Mouse (Mus musculus) hindbrain, embryonic 15.5 days (tissue): ENCODE measurements around the gene Snx30. TPM values are rescaled to one million over a fixed set of nuclear protein-coding genes. Genes with fewer than 3 reads are reported as not detected.
A peak's percentile ranks its signal among the peaks of the same experiment; 100 is the strongest.

Experiments used
- ATAC-seq: fragments of 200-750 bp; cut with Nextera tagmentation; 2 replicates; pipeline ENCODE4 v1.8.0; 2017; ENCODE audit warnings: low read depth, moderate number of reproducible peaks, moderate TSS enrichment; ENCODE audit not compliant: low FRiP score
- H3K27ac ChIP-seq: fragments of 300-500 bp; sonication (generic); replicated peaks from 2 replicates; pipeline ENCODE4 v1.5.1; 2015; ENCODE audit warnings: mild to moderate bottlenecking, inconsistent platforms
- H3K27me3 ChIP-seq: fragments of 300-500 bp; sonication (generic); 2 replicates; pipeline ENCODE4 v1.6.1; 2015; ENCODE audit warnings: control low read depth, inconsistent platforms
- H3K36me3 ChIP-seq: fragments of 300-500 bp; sonication (generic); 2 replicates; pipeline ENCODE4 v1.6.1; 2015; ENCODE audit warnings: control low read depth, inconsistent platforms
- H3K4me1 ChIP-seq: fragments of 300-500 bp; sonication (generic); replicated peaks from 2 replicates; pipeline ENCODE4 v1.6.1; 2015; ENCODE audit warnings: control low read depth, inconsistent platforms
- H3K4me2 ChIP-seq: fragments of 300-500 bp; sonication (generic); 2 replicates; pipeline ENCODE4 v1.6.1; 2015; ENCODE audit warnings: moderate library complexity, mild to moderate bottlenecking, inconsistent platforms
- H3K4me3 ChIP-seq: fragments of 300-500 bp; sonication (generic); 2 replicates; pipeline ENCODE4 v1.5.1; 2015; ENCODE audit warnings: mild to moderate bottlenecking, inconsistent platforms
- H3K9ac ChIP-seq: fragments of 300-500 bp; sonication (generic); 2 replicates; pipeline ENCODE4 v1.6.1; 2015; ENCODE audit warnings: inconsistent platforms
- H3K9me3 ChIP-seq: fragments of 300-500 bp; sonication (generic); 2 replicates; pipeline ENCODE4 v1.6.1; 2016; ENCODE audit warnings: control low read depth, inconsistent platforms
- WGBS: fragments of 180-500 bp; shearing (Covaris S2); methylation state at CpG from one replicate; pipeline ENCODE4 v1.1.7; 2015; 5-methylcytosine and 5-hydroxymethylcytosine counted together
- polyA plus RNA-seq: library from polyadenylated mRNA; unstranded; fragments of >200 nt; fragmentation: Nextera tagmentation; extraction: Ambion mirVana; gene quantifications from 2 replicates; pipeline ENCODE4 v1.2.1, GENCODE M21; 2015

Gene Snx30
- polyA plus RNA-seq, 1 experiment from 2014 or later, result 18.3 TPM

- Histone ChIP-seq H3K4me1 (peaks cover 20% of the 10 kb centered on the region), H3K4me2 (no peak overlapping the region), H3K9ac (no peak overlapping the region), H3K9me3 (no peaks in the 10 kb centered on the region), H3K36me3 (peaks cover 3% of the 10 kb centered on the region; the same call in 1 of the 2 replicates), H3K27ac (no peak overlapping the region), H3K27me3 (no peaks in the 10 kb centered on the region), H3K4me3 (no peak overlapping the region)
- WGBS, result 47% methylated on average over 1 of the region's 1 CpGs
- ATAC-seq, result no peak
Measured at GRCm38 (mm10) chr4:59862335-59862734, 56.7 kb downstream of the Snx30 start.

- Histone ChIP-seq H3K9ac (no peak overlapping the region), H3K36me3 (no peaks in the 10 kb centered on the region), H3K27me3 (no peaks in the 10 kb centered on the region), H3K4me1 (peaks cover 20% of the 10 kb centered on the region), H3K9me3 (no peaks in the 10 kb centered on the region), H3K27ac (no peak overlapping the region), H3K4me2 (no peak overlapping the region), H3K4me3 (no peak overlapping the region)
- no peak for ATAC-seq
- WGBS, result 81% methylated on average over 6 of the region's 6 CpGs
Measured at GRCm38 (mm10) chr4:59863869-59864268, 58.2 kb downstream of the Snx30 start.

GRCm38 (mm10) chr4:59868086-59868485 is 62.4 kb downstream of the Snx30 start:
- H3K9me3 ChIP-seq, result no peaks in the 10 kb centered on the region
- H3K9ac ChIP-seq, result no peak overlapping the region
- 86% methylated on average over 11 of the region's 11 CpGs for WGBS

GRCm38 (mm10) chr4:59869488-59870057 is 63.9 kb downstream of the Snx30 start:
- H3K9ac ChIP-seq, result no peak overlapping the region
- no peak overlapping the region for H3K4me2 ChIP-seq
- H3K4me3 ChIP-seq, result no peak overlapping the region
- no peaks in the 10 kb centered on the region for H3K36me3 ChIP-seq
- 66% methylated on average over 6 of the region's 6 CpGs for WGBS
- no peaks in the 10 kb centered on the region for H3K27me3 ChIP-seq
- ATAC-seq, result no peak
- H3K27ac ChIP-seq, result no peak overlapping the region
- peaks cover 7% of the 10 kb centered on the region; the same call in 1 of the 2 replicates for H3K4me1 ChIP-seq
- H3K9me3 ChIP-seq, result no peaks in the 10 kb centered on the region

More at GRCm38 (mm10) chr4:59868086-59868485, 62.4 kb downstream of the Snx30 start:
- Histone ChIP-seq H3K36me3 (no peaks in the 10 kb centered on the region), H3K27me3 (no peaks in the 10 kb centered on the region), H3K4me1 (peaks cover 7% of the 10 kb centered on the region; the same call in 1 of the 2 replicates), H3K4me2 (no peak overlapping the region), H3K4me3 (no peak overlapping the region), H3K27ac (no peak overlapping the region)
- no peak for ATAC-seq

GRCm38 (mm10) chr4:59870433-59870832 is 64.8 kb downstream of the Snx30 start:
- Histone ChIP-seq H3K4me3 (no peak overlapping the region), H3K9me3 (no peaks in the 10 kb centered on the region), H3K36me3 (no peaks in the 10 kb centered on the region), H3K9ac (no peak overlapping the region), H3K4me2 (no peak overlapping the region), H3K27me3 (no peaks in the 10 kb centered on the region), H3K27ac (no peak overlapping the region), H3K4me1 (peaks cover 7% of the 10 kb centered on the region; the same call in 1 of the 2 replicates)
- WGBS, result 82% methylated on average over 6 of the region's 6 CpGs
- no peak for ATAC-seq

GRCm38 (mm10) chr4:59870859-59871591 is 65.4 kb downstream of the Snx30 start:
- H3K36me3 ChIP-seq, result no peaks in the 10 kb centered on the region
- H3K4me3 ChIP-seq, result no peak overlapping the region
- H3K9ac ChIP-seq, result no peak overlapping the region
- WGBS, result 61% methylated on average over 9 of the region's 9 CpGs
- no peak overlapping the region for H3K4me2 ChIP-seq
- H3K4me1 ChIP-seq, result peaks cover 7% of the 10 kb centered on the region; the same call in 1 of the 2 replicates
- H3K27ac ChIP-seq, result no peak overlapping the region
- peak; percentile 75 for ATAC-seq
- no peaks in the 10 kb centered on the region for H3K9me3 ChIP-seq
- H3K27me3 ChIP-seq, result no peaks in the 10 kb centered on the region

- H3K36me3 ChIP-seq, result no peaks in the 10 kb centered on the region
- no peaks in the 10 kb centered on the region for H3K27me3 ChIP-seq
- no peaks in the 10 kb centered on the region for H3K9me3 ChIP-seq
- H3K27ac ChIP-seq, result no peak overlapping the region
- ATAC-seq, result no peak
- H3K4me3 ChIP-seq, result no peak overlapping the region
- H3K9ac ChIP-seq, result no peak overlapping the region
- peaks cover 20% of the 10 kb centered on the region; the same call in 1 of the 2 replicates for H3K4me1 ChIP-seq
- WGBS, result 27% methylated on average over 6 of the region's 6 CpGs
- no peak overlapping the region for H3K4me2 ChIP-seq
Measured at GRCm38 (mm10) chr4:59873240-59873639, 67.6 kb downstream of the Snx30 start.

GRCm38 (mm10) chr4:59873830-59874229 is 68.2 kb downstream of the Snx30 start:
- Histone ChIP-seq H3K9ac (no peak overlapping the region), H3K4me1 (peaks cover 20% of the 10 kb centered on the region; the same call in 1 of the 2 replicates), H3K9me3 (no peaks in the 10 kb centered on the region), H3K27me3 (no peaks in the 10 kb centered on the region), H3K4me3 (no peak overlapping the region), H3K36me3 (no peaks in the 10 kb centered on the region), H3K4me2 (no peak overlapping the region), H3K27ac (no peak overlapping the region)
- WGBS, result 23% methylated on average over 5 of the region's 5 CpGs
- ATAC-seq, result no peak

- 66% methylated on average over 6 of the region's 6 CpGs for WGBS
- Histone ChIP-seq H3K27me3 (no peaks in the 10 kb centered on the region), H3K9ac (no peak overlapping the region), H3K36me3 (peaks cover 15% of the 10 kb centered on the region), H3K4me3 (no peak overlapping the region), H3K9me3 (no peaks in the 10 kb centered on the region), H3K4me1 (peaks cover 12% of the 10 kb centered on the region; the same call in 1 of the 2 replicates), H3K27ac (no peak overlapping the region), H3K4me2 (no peak overlapping the region)
- no peak for ATAC-seq
Measured at GRCm38 (mm10) chr4:59876570-59876969, 70.9 kb downstream of the Snx30 start.

- Histone ChIP-seq H3K27ac (no peak overlapping the region), H3K36me3 (peaks cover 15% of the 10 kb centered on the region), H3K4me1 (peaks cover 12% of the 10 kb centered on the region; the same call in 1 of the 2 replicates), H3K27me3 (no peaks in the 10 kb centered on the region), H3K4me2 (no peak overlapping the region), H3K4me3 (no peak overlapping the region), H3K9me3 (no peaks in the 10 kb centered on the region), H3K9ac (no peak overlapping the region)
- no peak for ATAC-seq
- WGBS, result 54% methylated on average over 2 of the region's 2 CpGs
Measured at GRCm38 (mm10) chr4:59877025-59877424, 71.4 kb downstream of the Snx30 start.

GRCm38 (mm10) chr4:59878595-59878994 is 73.0 kb downstream of the Snx30 start:
- Histone ChIP-seq H3K27ac (no peak overlapping the region), H3K4me1 (peaks cover 12% of the 10 kb centered on the region; the same call in 1 of the 2 replicates), H3K4me2 (no peak overlapping the region), H3K4me3 (no peak overlapping the region), H3K27me3 (no peaks in the 10 kb centered on the region), H3K9me3 (no peaks in the 10 kb centered on the region), H3K9ac (no peak overlapping the region), H3K36me3 (peaks cover 17% of the 10 kb centered on the region)
- ATAC-seq, result no peak
- WGBS, result 93% methylated on average over 8 of the region's 8 CpGs

GRCm38 (mm10) chr4:59879444-59879843 is 73.8 kb downstream of the Snx30 start:
- Histone ChIP-seq H3K4me1 (peaks cover 12% of the 10 kb centered on the region; the same call in 1 of the 2 replicates), H3K4me3 (no peak overlapping the region), H3K9ac (no peak overlapping the region), H3K9me3 (no peaks in the 10 kb centered on the region), H3K27me3 (no peaks in the 10 kb centered on the region), H3K4me2 (no peak overlapping the region), H3K36me3 (peaks cover 17% of the 10 kb centered on the region), H3K27ac (no peak overlapping the region)
- WGBS, result 65% methylated on average over 3 of the region's 3 CpGs
- ATAC-seq, result no peak
